Mouse (Mus musculus) neural tube, embryonic 11.5 days (tissue): ENCODE results near the gene Kat7. TPM values are rescaled to one million over a fixed set of nuclear protein-coding genes. Genes with fewer than 3 reads are reported as not detected.

Source experiments
- ATAC-seq: fragments of 200-750 bp; cut with Nextera tagmentation; 2 replicates; pipeline ENCODE4 v1.8.0; 2017; ENCODE audit warnings: moderate number of reproducible peaks, mild to moderate bottlenecking, moderate TSS enrichment, moderate library complexity; ENCODE audit not compliant: insufficient read depth, low FRiP score, low TSS enrichment
- DNase-seq: peaks from one replicate; pipeline ENCODE4 v3.0.0-alpha.2; 2015; ENCODE audit warnings: low spot score
- H3K27ac ChIP-seq: fragments of 300-500 bp; sonication (generic); 2 replicates; pipeline ENCODE4 v1.5.1; 2014; ENCODE audit warnings: low read depth, mild to moderate bottlenecking, low read length
- H3K27me3 ChIP-seq: fragments of 300-500 bp; sonication (generic); 2 replicates; pipeline ENCODE4 v1.6.1; 2014; ENCODE audit warnings: mild to moderate bottlenecking, low read length, mixed read lengths; ENCODE audit not compliant: control insufficient read depth, insufficient read depth
- H3K36me3 ChIP-seq: fragments of 300-500 bp; sonication (generic); 2 replicates; pipeline ENCODE4 v1.6.1; 2014; ENCODE audit warnings: mild to moderate bottlenecking, low read length, moderate library complexity, mixed read lengths; ENCODE audit not compliant: control insufficient read depth, insufficient read depth
- H3K4me1 ChIP-seq: fragments of 300-500 bp; sonication (generic); 2 replicates; pipeline ENCODE4 v1.6.1; 2014; ENCODE audit warnings: low read length, mixed read lengths; ENCODE audit not compliant: control insufficient read depth, insufficient read depth
- H3K4me2 ChIP-seq: fragments of 300-500 bp; sonication (generic); 2 replicates; pipeline ENCODE4 v1.6.1; 2014; ENCODE audit warnings: low read depth, mild to moderate bottlenecking, moderate library complexity
- H3K4me3 ChIP-seq: fragments of 300-500 bp; sonication (generic); 2 replicates; pipeline ENCODE4 v1.5.1; 2014; ENCODE audit warnings: low read depth, low read length
- H3K9ac ChIP-seq: fragments of 300-500 bp; sonication (generic); 2 replicates; pipeline ENCODE4 v1.6.1; 2014; ENCODE audit warnings: mild to moderate bottlenecking, low read length
- H3K9me3 ChIP-seq: fragments of 300-500 bp; sonication (generic); 2 replicates; pipeline ENCODE4 v1.6.1; 2016; ENCODE audit warnings: low read length; ENCODE audit not compliant: control insufficient read depth
- WGBS: fragments of 180-500 bp; shearing (Covaris S2); extraction: QIAGEN DNeasy Blood & Tissue Kit; methylation state at CpG from one replicate; pipeline ENCODE4 v1.1.7; 2014; 5-methylcytosine and 5-hydroxymethylcytosine counted together
- polyA plus RNA-seq: library from polyadenylated mRNA; unstranded; fragments of >200 nt; fragmentation: Nextera tagmentation; extraction: Ambion mirVana; gene quantifications from 2 replicates; pipeline ENCODE4 v1.2.1, GENCODE M21; 2014

The Kat7 gene
- polyA plus RNA-seq, 1 experiment from 2014 or later = 87.9 TPM

GRCm38 (mm10) chr11:95337129-95337813 lies 27.2 kb upstream of the Kat7 start:
- DNase-seq (peak; percentile 77), ATAC-seq (peak; percentile 70)
- Histone ChIP-seq H3K27ac (no peak overlapping the region; the same call in 1 of the 2 replicates), H3K36me3 (no peaks in the 10 kb centered on the region), H3K9me3 (no peaks in the 10 kb centered on the region), H3K9ac (peak overlapping the region; percentile 78), H3K4me1 (peaks cover 13% of the 10 kb centered on the region), H3K27me3 (no peaks in the 10 kb centered on the region), H3K4me3 (peak overlapping the region; percentile 87), H3K4me2 (peak overlapping the region; percentile 89)
- under 1% methylated on average over 45 of the region's 50 CpGs for WGBS

GRCm38 (mm10) chr11:95336568-95337128 lies 26.6 kb upstream of the Kat7 start, which contains the start of gene Fam117a:
Gene Fam117a (plus strand): TSS chr11:95337018.
- 0% methylated on average over 23 of the region's 27 CpGs for WGBS
- Histone ChIP-seq H3K9me3 (no peaks in the 10 kb centered on the region), H3K9ac (peak within 1 kb of the TSS; percentile 78), H3K27me3 (no peaks in the 10 kb centered on the region), H3K4me1 (peaks cover 13% of the 10 kb centered on the region), H3K4me2 (peak within 1 kb of the TSS; percentile 89), H3K4me3 (peak within 1 kb of the TSS; percentile 87), H3K36me3 (no peaks in the 10 kb centered on the region), H3K27ac (no peak within 1 kb of the TSS; the same call in 1 of the 2 replicates)
- DNase-seq (peak; percentile 89), ATAC-seq (peak; percentile 98)

GRCm38 (mm10) chr11:95334448-95335060 lies 24.5 kb upstream of the Kat7 start:
- no peaks in the 10 kb centered on the region for H3K9me3 ChIP-seq
- H3K9ac ChIP-seq = no peak overlapping the region
- no peak overlapping the region for H3K27ac ChIP-seq
- no peak overlapping the region for H3K4me3 ChIP-seq
- H3K4me1 ChIP-seq = peaks cover 11% of the 10 kb centered on the region
- no peak for DNase-seq
- no peak overlapping the region for H3K4me2 ChIP-seq
- no peaks in the 10 kb centered on the region for H3K27me3 ChIP-seq
- H3K36me3 ChIP-seq = no peaks in the 10 kb centered on the region
- WGBS = 70% methylated on average over 5 of the region's 5 CpGs
- ATAC-seq = no peak

- WGBS = 83% methylated on average over 9 of the region's 9 CpGs
- Histone ChIP-seq H3K27me3 (no peaks in the 10 kb centered on the region), H3K4me1 (peaks cover 5% of the 10 kb centered on the region; the same call in 1 of the 2 replicates), H3K36me3 (no peaks in the 10 kb centered on the region), H3K27ac (no peak overlapping the region), H3K4me3 (no peak overlapping the region), H3K9ac (no peak overlapping the region), H3K9me3 (no peaks in the 10 kb centered on the region), H3K4me2 (no peak overlapping the region)
- DNase-seq = no peak
- no peak for ATAC-seq
These were observed 23.8 kb upstream of the Kat7 start for GRCm38 (mm10) chr11:95333805-95334204.

- WGBS = 64% methylated on average over 4 of the region's 4 CpGs
- Histone ChIP-seq H3K4me2 (no peak overlapping the region), H3K4me3 (no peak overlapping the region), H3K9me3 (no peaks in the 10 kb centered on the region), H3K4me1 (peaks cover 5% of the 10 kb centered on the region; the same call in 1 of the 2 replicates), H3K9ac (no peak overlapping the region), H3K27me3 (no peaks in the 10 kb centered on the region), H3K27ac (no peak overlapping the region), H3K36me3 (no peaks in the 10 kb centered on the region)
- DNase-seq = no peak
- no peak for ATAC-seq
These were observed 23.2 kb upstream of the Kat7 start for GRCm38 (mm10) chr11:95333209-95333608.

GRCm38 (mm10) chr11:95330662-95331061 lies 20.6 kb upstream of the Kat7 start:
- H3K4me1 ChIP-seq = no peaks in the 10 kb centered on the region
- H3K4me2 ChIP-seq = no peak overlapping the region
- H3K27ac ChIP-seq = no peak overlapping the region
- no peaks in the 10 kb centered on the region for H3K36me3 ChIP-seq
- ATAC-seq (no peak), DNase-seq (no peak)
- WGBS = 81% methylated on average over 1 of the region's 1 CpGs
- no peaks in the 10 kb centered on the region for H3K9me3 ChIP-seq
- H3K27me3 ChIP-seq = no peaks in the 10 kb centered on the region
- no peak overlapping the region for H3K9ac ChIP-seq
- H3K4me3 ChIP-seq = no peak overlapping the region

GRCm38 (mm10) chr11:95328629-95329028 lies 18.6 kb upstream of the Kat7 start:
- H3K27ac ChIP-seq = no peak overlapping the region
- ATAC-seq (no peak), DNase-seq (no peak)
- H3K9me3 ChIP-seq = no peaks in the 10 kb centered on the region
- no peaks in the 10 kb centered on the region for H3K27me3 ChIP-seq
- 80% methylated on average over 5 of the region's 5 CpGs for WGBS
- no peak overlapping the region for H3K4me2 ChIP-seq
- no peaks in the 10 kb centered on the region for H3K36me3 ChIP-seq
- no peak overlapping the region for H3K9ac ChIP-seq
- H3K4me1 ChIP-seq = 0 out of 2 replicates have a peak, but pooled peaks cover 5% of the 10 kb centered on the region
- H3K4me3 ChIP-seq = no peak overlapping the region

GRCm38 (mm10) chr11:95326243-95326642 lies 16.2 kb upstream of the Kat7 start:
- Histone ChIP-seq H3K4me2 (no peak overlapping the region), H3K9ac (no peak overlapping the region), H3K9me3 (no peaks in the 10 kb centered on the region), H3K36me3 (no peaks in the 10 kb centered on the region), H3K27ac (no peak overlapping the region), H3K4me1 (0 out of 2 replicates have a peak, but pooled peaks cover 5% of the 10 kb centered on the region), H3K27me3 (no peaks in the 10 kb centered on the region), H3K4me3 (no peak overlapping the region)
- no peak for DNase-seq
- WGBS = 84% methylated on average over 11 of the region's 11 CpGs
- ATAC-seq = no peak
